Mouse (Mus musculus) heart, adult 2 months (tissue): ENCODE results near the gene Zfp654. TPM values are rescaled to one million over a fixed set of nuclear protein-coding genes. Genes with fewer than 3 reads are reported as not detected.

Experiments
- DNase-seq, 2 experiments: peaks; one replicate each; pipeline ENCODE4 v3.0.0; 2021
- H3K27ac ChIP-seq: fragments of 200-600 bp; 2 replicates; pipeline ENCODE4 v1.8.1; 2022
- H3K27me3 ChIP-seq: fragments of 200-500 bp; 2 replicates; pipeline ENCODE4 v1.6.1; 2012; ENCODE audit warnings: mild to moderate bottlenecking, low read length, inconsistent platforms, mixed read lengths; ENCODE audit not compliant: control insufficient read depth, insufficient read depth
- H3K36me3 ChIP-seq: fragments of 200-500 bp; 2 replicates; pipeline ENCODE4 v1.6.1; 2012; ENCODE audit warnings: low read length, inconsistent platforms; ENCODE audit not compliant: control insufficient read depth, insufficient read depth
- H3K4me1 ChIP-seq: fragments of 200-500 bp; 2 replicates; pipeline ENCODE4 v1.6.1; 2011; ENCODE audit warnings: low read length; ENCODE audit not compliant: control insufficient read depth, insufficient read depth
- H3K4me3 ChIP-seq: fragments of 200-600 bp; 2 replicates; pipeline ENCODE4 v1.8.1; 2022
- H3K79me2 ChIP-seq: fragments of 200-500 bp; replicated peaks from 2 replicates; pipeline ENCODE4 v1.6.1; 2012; ENCODE audit warnings: mild to moderate bottlenecking, inconsistent platforms, low read length, moderate library complexity, mixed read lengths; ENCODE audit not compliant: control insufficient read depth, insufficient read depth
- H3K9ac ChIP-seq: fragments of 200-500 bp; 2 replicates; pipeline ENCODE4 v1.6.1; 2012; ENCODE audit warnings: low read depth, mild to moderate bottlenecking, control low read depth, inconsistent platforms, low read length, mixed read lengths
- CTCF ChIP-seq: fragments of 200-600 bp; IDR thresholded peaks from 2 replicates; pipeline ENCODE4 v1.8.1; 2022; ENCODE audit warnings: antibody characterized with exemption, mild to moderate bottlenecking, moderate library complexity
- EP300 ChIP-seq: fragments of 200-500 bp; IDR thresholded peaks from 2 replicates; pipeline ENCODE4 v1.6.1; 2011; ENCODE audit warnings: low read depth, low read length, control low read depth; ENCODE audit not compliant: insufficient read depth
- POLR2A ChIP-seq: fragments of 200-500 bp; IDR thresholded peaks from 2 replicates; pipeline ENCODE4 v1.6.1; 2011; ENCODE audit warnings: mild to moderate bottlenecking, low read depth, low read length, control low read depth; ENCODE audit not compliant: insufficient read depth
- WGBS: fragments of 180-500 bp; shearing (Covaris S2); methylation state at CpG from one replicate; pipeline ENCODE4 v1.1.7; 2018; 5-methylcytosine and 5-hydroxymethylcytosine counted together
- intact Hi-C: fragments of 180-260 bp; cut with DNase I; formaldehyde crosslinking; loops from one replicate; pipeline ENCODE4 v1.15.1; 2025
- polyA plus RNA-seq: library from polyadenylated mRNA; depleted of rRNA; stranded (reverse); fragments of >200 nt; gene quantifications from 2 replicates; pipeline ENCODE4 v1.2.3, GENCODE M21; 2012; rRNA removed
- total RNA-seq, 2 experiments: library from RNA; stranded (reverse); gene quantifications; 2 replicates each; pipeline ENCODE4 v1.2.3; 2021

Zfp654 gene
- total and polyA plus RNA-seq, 3 experiments = 1.3 to 10.6 (median 7.2) TPM

DNA sequence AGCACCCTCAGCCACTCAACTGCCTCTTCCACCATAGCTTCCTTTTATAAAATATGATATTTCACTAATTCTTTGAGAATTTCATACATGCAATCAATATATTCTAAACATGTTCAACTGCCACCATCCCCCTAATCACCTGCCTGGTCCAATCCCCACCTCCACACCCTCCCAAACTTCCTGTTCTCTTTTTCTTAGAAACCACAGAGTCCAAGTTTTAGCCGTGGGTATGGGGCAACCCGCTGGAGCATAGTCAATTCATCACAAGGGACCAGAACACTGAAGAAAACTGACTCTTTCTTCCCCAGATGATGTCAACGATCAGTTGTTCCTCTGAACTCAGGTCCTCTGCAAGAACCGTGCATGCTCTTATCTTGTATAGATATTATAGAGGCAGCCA lies 106.4 kb downstream of the Zfp654 start:
- H3K4me3 ChIP-seq = no peak overlapping the region

DNA sequence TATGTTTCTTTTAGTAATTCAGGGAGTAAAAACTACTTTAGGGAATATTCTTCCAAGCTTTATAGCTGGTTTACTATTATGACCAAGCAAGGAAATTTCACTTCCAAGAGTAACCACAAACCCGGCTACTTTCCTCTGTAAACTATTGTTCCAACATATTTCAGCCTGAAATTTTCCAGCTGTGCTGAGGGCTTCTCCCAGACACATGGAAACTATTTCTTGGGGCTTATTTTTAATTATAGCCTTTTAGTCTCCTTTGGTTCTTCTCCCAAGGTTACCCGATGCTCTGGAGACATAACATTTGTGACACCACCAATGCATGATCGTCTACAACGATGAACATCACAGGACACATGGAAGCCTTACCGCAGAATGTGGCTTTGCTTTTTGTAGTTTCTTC lies 114.2 kb downstream of the Zfp654 start:
- Histone ChIP-seq H3K4me3 (no peak overlapping the region), H3K79me2 (no peaks in the 10 kb centered on the region), H3K4me1 (no peaks in the 10 kb centered on the region), H3K27me3 (no peaks in the 10 kb centered on the region), H3K36me3 (no peaks in the 10 kb centered on the region), H3K27ac (no peak overlapping the region), H3K9ac (no peak overlapping the region)
- TF ChIP-seq POLR2A = no peak
- no peak for TF ChIP-seq EP300
- no peak for TF ChIP-seq CTCF
- no peak for DNase-seq
- intact Hi-C loops = no loop called here
- WGBS = 82% methylated on average over 5 of the region's 5 CpGs

More for the DNA sequence above, 106.4 kb downstream of the Zfp654 start:
- Histone ChIP-seq H3K9ac (no peak overlapping the region), H3K4me1 (no peaks in the 10 kb centered on the region), H3K36me3 (no peaks in the 10 kb centered on the region), H3K27ac (no peak overlapping the region), H3K79me2 (no peaks in the 10 kb centered on the region), H3K27me3 (no peaks in the 10 kb centered on the region)
- WGBS = 66% methylated on average over 4 of the region's 4 CpGs
- intact Hi-C loops = loop anchor here (5.0 to 10.0 kb wide), 3 partner anchors 888 to 1803 kb away; no protein-coding TSS in a partner anchor
- TF ChIP-seq POLR2A (no peak), EP300 (no peak), CTCF (no peak)
- no peak for DNase-seq

Other genes with a start within 250 kb of the Zfp654 start
- gene Csnka2ip, start 249.2 kb downstream of the Zfp654 start, total RNA-seq = under 1 TPM in 1 of 2 experiments, not detected in 1; 0.13 TPM
- 0.04 and 0.06 TPM in 2 replicates for gene Csnka2ip, start 249.2 kb downstream of the Zfp654 start, polyA plus RNA-seq
- 10 to 100 TPM; 25.5 to 30.6 TPM for gene 4930453N24Rik, start 80.5 kb downstream of the Zfp654 start, total RNA-seq
- 3.3 and 10.0 TPM in 2 replicates for gene 4930453N24Rik, start 80.5 kb downstream of the Zfp654 start, polyA plus RNA-seq
- 10 to 100 TPM; 37.1 to 37.4 TPM for gene Cggbp1, start 344 bp upstream of the Zfp654 start, total RNA-seq
- gene Cggbp1, start 344 bp upstream of the Zfp654 start, polyA plus RNA-seq = 7.9 and 17.9 TPM in 2 replicates